Mouse (Mus musculus) neutrophil, adult 5-6 weeks (primary cell): Measurements from ENCODE around the gene Gm20388. TPM values are rescaled to one million over a fixed set of nuclear protein-coding genes. Genes with fewer than 3 reads are reported as not detected.

Experiments used
- ATAC-seq: fragments of 151-379, 151-347 bp; 2 replicates; pipeline ENCODE4 v1.8.0; 2017; ENCODE audit warnings: mild to moderate bottlenecking, moderate TSS enrichment; ENCODE audit not compliant: insufficient number of reproducible peaks, poor library complexity, low FRiP score, severe bottlenecking; ENCODE audit errors: extremely low read depth
- total RNA-seq: library from RNA; stranded (forward); fragments of 200-1000 nt; gene quantifications from 2 replicates; pipeline ENCODE4 v1.2.3, GENCODE M21; 2017

The Gm20388 gene
- total RNA-seq, 1 experiment from 2014 or later = 10.8 TPM

DNA sequence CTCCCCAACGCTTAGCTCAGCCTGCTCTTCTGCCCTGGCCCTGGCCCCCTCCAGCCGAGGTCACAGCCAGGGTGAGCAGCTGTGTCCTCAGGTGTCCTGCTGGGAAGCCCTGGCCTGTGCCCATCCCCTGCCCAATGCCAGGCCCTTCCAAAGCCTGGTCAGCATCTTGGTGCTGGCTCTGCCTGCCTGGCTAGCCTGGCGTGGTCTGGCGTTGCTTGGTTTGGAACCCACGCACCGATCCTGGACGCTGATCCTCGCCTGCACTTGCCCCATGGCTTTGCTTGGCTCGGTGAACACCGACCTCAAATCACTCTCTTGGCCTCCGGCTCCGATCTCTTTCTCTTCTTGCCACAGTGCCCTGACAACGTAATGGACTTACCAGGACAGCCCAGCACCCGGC lies 152.1 kb downstream of the Gm20388 start:
- no peak for ATAC-seq

GRCm38 (mm10) chr8:120063326-120063725 lies 152.7 kb downstream of the Gm20388 start:
- no peak for ATAC-seq

- no peak for ATAC-seq
Observed at GRCm38 (mm10) chr8:120065611-120066010, 155.0 kb downstream of the Gm20388 start.

DNA sequence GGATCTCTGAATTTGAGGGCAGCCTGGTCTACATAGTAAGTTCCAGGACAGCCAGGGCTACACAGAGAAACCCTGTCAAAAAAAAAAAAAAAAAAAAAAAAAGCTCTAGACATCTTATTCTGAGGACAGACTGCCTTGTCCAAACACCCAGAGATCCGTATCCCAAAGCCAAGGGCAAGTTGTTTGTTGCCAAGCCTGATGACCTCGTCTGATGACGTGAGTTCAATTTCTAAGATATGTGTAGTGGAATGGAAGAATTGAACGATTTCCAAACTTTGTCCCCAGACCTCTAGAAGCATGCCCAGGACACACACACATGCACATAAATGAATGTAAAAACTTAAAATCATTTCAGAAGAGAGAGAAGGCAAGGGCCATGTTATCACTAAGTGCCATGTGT lies 155.6 kb downstream of the Gm20388 start:
- ATAC-seq = no peak

DNA sequence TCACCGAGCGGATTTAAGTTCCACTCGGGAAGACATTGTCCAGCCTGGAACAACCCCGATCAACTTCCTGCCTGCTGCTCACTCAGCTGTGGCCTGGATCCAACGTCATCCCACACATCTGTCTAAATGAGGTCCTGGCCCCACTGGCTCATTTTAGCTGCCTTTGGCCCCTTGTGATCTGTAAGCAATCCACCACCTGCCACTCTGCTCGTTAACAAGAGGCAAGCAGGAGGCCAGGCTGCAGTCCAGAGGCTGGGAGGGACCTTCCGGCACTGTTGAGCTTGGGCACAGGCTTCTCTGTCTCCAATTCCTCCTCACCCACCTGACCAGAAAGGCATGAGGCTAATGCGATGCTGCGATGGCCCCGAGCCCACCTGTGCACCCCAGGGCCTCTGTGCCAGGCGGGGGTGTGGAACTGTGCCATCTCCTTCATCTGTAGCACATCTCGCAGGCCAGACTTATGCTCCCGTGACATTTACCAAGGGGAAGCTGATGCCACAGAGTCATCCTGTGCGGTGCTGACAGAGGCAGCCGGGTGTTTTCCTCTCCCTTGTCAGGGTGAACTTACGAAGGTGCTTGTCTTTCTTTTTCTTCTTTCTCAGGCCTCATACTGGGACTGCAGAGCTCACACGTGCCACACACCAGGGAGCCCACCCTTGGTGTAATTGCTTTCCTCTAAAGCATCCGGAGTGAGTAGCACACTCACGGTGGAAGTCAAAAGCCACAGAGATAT lies 157.5 kb downstream of the Gm20388 start:
- ATAC-seq = no peak

GRCm38 (mm10) chr8:120071684-120072083 lies 161.0 kb downstream of the Gm20388 start:
- peak; percentile 67 for ATAC-seq

- no peak for ATAC-seq
Observed at GRCm38 (mm10) chr8:120072259-120072658, 161.6 kb downstream of the Gm20388 start.

DNA sequence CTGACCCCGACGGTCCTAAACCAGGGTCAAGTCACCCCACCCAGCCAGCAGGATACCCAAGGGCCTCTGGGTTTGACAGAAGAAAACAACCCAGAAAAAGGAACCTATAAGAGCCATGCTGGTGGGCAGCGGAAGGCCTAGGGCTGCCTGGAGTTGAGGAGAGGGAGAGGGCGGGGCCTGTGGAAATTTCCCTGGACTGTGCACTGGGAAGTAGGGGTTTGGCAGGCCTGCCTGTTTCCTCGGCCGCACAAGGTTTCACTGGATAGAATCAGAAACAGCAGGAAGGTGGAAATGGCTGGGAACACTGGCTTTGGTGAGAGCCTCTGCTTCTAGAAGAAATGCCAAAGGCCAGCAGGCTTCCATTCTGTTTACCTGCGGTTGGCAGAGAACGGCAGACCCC lies 162.2 kb downstream of the Gm20388 start:
- ATAC-seq = no peak

- ATAC-seq = no peak
Observed at GRCm38 (mm10) chr8:120074516-120074915, 163.9 kb downstream of the Gm20388 start.

- no peak for ATAC-seq
Observed at GRCm38 (mm10) chr8:120075347-120075746, 164.7 kb downstream of the Gm20388 start.

GRCm38 (mm10) chr8:120078080-120078479 lies 167.4 kb downstream of the Gm20388 start:
- ATAC-seq = peak; percentile 60

DNA sequence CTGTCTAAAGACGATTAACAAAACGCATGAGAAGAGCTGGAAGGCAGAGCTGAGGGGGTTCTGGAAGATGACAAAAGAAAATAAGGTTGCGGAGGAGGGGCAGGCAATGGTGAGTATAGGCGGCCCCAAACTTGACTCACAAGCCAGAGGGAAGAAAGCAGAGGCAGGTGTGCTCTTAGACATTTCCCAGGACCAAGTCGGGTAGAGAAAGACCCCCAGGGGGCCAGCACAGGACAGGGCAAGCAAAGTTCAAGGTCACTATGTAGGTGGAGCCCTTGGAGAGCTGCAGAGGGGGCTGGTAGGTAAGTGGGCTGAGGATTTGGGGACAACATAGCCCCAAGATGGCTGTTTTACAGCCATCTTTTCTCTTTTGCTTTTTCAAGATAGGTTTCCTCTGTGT lies 168.7 kb downstream of the Gm20388 start:
- ATAC-seq = no peak

DNA sequence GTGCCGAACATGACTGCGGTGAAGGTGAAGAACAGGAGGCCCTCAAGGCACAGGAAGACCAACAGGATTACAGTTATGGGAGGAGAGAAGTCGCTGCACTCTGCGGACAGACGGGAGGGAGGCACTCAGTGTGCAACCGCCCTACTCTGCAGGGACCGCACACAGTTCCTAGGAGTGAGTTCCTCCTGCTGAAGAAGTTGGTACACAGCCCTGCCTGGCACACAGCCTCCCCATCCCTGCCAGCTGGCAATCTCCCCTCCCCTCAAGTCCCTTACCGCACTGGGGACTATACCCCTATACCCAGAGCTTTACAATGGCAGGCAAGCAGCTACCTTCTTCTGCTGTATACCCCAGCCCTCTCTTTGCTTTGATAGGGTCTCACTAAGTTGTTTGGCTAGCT lies 172.6 kb downstream of the Gm20388 start:
- no peak for ATAC-seq

GRCm38 (mm10) chr8:120084783-120085182 lies 174.1 kb downstream of the Gm20388 start:
- ATAC-seq = no peak

- ATAC-seq = no peak
Observed at GRCm38 (mm10) chr8:120089511-120089910, 178.9 kb downstream of the Gm20388 start.

DNA sequence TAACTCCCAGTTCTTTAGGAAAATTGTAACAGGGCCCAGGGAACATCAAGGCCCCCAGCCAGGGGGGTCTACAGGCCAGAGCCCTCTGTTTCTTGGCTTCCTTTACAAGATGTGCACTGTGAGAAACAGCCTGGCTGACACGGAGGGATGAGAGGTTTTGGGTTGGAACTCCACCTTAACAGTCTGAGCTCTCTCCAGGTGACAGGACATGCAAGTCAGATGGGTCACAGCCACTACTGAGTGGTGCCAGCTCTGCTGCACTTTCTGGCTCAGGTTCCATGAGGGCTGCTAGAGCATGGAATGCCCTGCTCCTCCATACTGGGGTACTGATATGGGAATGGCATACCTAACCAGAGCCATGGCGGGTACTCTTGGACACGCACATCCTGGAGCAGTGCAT lies 180.4 kb downstream of the Gm20388 start:
- ATAC-seq = no peak

- ATAC-seq = no peak
Observed at GRCm38 (mm10) chr8:120093103-120093502, 182.5 kb downstream of the Gm20388 start.

DNA sequence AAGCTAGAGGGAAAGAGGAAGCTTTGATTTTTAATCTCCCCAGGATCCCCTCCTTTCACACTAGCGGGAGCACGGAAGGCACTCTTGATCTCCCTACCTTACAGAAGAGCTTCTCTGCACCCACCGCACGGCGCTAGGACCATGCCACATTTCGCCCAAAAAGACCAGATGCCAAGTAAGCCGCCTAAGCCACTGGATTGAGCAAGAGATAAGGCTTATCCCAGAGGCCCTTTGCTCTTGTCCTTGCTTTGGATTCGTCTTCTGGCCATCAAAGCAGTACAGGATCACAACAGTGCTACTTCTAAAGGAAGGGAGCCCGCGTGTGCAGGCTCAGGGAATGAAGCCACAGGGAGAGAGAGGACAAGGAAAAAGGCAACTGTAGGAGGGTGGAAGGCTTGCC lies 184.2 kb downstream of the Gm20388 start:
- no peak for ATAC-seq

DNA sequence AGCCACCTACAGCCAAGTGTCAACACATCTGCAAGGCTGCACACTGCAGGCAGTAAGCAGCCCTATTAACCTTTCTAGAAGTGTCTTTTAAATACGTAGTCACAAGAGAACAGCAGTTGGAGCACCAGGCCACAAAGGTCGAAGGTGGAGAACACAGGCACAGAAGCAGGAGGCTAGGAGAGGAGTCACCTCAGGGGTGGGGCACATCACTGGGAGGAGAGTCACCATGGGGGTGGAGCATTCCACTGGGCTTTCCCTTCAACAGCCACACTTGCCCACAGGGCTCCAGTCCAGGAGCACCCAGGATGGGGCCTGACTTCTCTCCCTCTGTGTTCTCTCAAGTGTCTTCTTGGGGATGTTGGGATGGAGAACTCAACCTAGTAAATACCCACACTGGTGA lies 185.8 kb downstream of the Gm20388 start:
- ATAC-seq = no peak

DNA sequence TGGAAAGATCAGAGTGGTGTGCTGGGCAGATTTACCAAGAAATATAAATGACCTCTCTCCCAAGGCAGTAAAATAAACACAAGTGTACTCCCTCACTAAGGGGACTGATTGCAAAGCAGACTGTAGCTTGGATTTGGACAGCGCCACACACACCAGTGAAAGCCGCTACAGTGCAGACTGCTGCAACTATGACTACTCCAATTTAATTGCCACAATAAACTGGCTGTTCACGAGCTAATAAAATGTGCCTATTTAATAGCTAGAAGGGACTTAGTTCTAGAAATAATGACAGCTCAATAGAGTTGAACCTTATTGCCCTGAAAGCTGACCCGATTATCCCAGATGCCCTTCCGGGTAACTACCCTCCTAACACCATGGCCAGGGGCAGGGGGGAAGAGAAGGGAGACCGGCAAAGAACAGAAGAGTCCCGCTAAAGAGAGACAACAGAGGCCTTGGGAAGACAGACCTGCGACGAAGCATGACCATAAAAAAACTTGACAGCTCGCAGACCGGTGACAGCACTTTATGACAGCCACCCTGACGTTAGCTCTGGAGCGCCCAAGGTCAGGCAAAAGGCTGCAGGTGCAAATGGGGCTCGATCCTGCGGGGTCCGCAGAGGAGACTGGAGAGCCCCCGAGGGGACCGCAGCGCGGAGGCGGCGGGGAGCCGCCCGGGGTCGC lies 189.9 kb downstream of the Gm20388 start:
- ATAC-seq = no peak
